Mouse (Mus musculus): ENCODE results near the gene Gm44596. TPM values are rescaled to one million over a fixed set of nuclear protein-coding genes. Genes with fewer than 3 reads are reported as not detected.

The Gm44596 gene
- polyA plus RNA-seq, 1 experiment from 2014 or later, result not detected

- ATAC-seq, result no peak
- no peak overlapping the region for H3K9ac ChIP-seq (ENCODE audit: low read depth, low read length)
- H3K27ac ChIP-seq (ENCODE audit: low read depth, low read length), result no peak overlapping the region
- 96% methylated on average over 2 of the region's 2 CpGs for WGBS
- peaks cover 2% of the 10 kb centered on the region; the same call in 1 of the 2 replicates for H3K4me1 ChIP-seq (ENCODE audit: control insufficient read depth, insufficient read depth, low read depth, low read length)
- no peaks in the 10 kb centered on the region for H3K9me3 ChIP-seq (ENCODE audit: control insufficient read depth, low read length)
- no peak overlapping the region for H3K4me3 ChIP-seq (ENCODE audit: low read length)
- H3K36me3 ChIP-seq (ENCODE audit: control insufficient read depth, insufficient read depth, low read length), result no peaks in the 10 kb centered on the region
- H3K27me3 ChIP-seq (replicated peaks; ENCODE audit: control insufficient read depth, insufficient read depth, low read length), result no peaks in the 10 kb centered on the region
- H3K4me2 ChIP-seq (ENCODE audit: low read length), result no peak overlapping the region
Observed at GRCm38 (mm10) chr6:128421036-128421435, 45.7 kb downstream of the Gm44596 start.

- Histone ChIP-seq H3K9ac (ENCODE audit: low read depth, low read length) (no peak overlapping the region), H3K27ac (ENCODE audit: low read depth, low read length) (no peak overlapping the region), H3K9me3 (ENCODE audit: control insufficient read depth, low read length) (no peaks in the 10 kb centered on the region), H3K36me3 (ENCODE audit: control insufficient read depth, insufficient read depth, low read length) (no peaks in the 10 kb centered on the region), H3K4me1 (ENCODE audit: control insufficient read depth, insufficient read depth, low read depth, low read length) (peaks cover 2% of the 10 kb centered on the region; the same call in 1 of the 2 replicates), H3K4me3 (ENCODE audit: low read length) (no peak overlapping the region), H3K27me3 (replicated peaks; ENCODE audit: control insufficient read depth, insufficient read depth, low read length) (no peaks in the 10 kb centered on the region), H3K4me2 (ENCODE audit: low read length) (no peak overlapping the region)
- ATAC-seq, result no peak
- WGBS, result 87% methylated on average over 3 of the region's 3 CpGs
Observed at GRCm38 (mm10) chr6:128421480-128421879, 46.2 kb downstream of the Gm44596 start.

- Histone ChIP-seq H3K9ac (ENCODE audit: low read depth, low read length) (peak overlapping the region; percentile 85), H3K9me3 (ENCODE audit: control insufficient read depth, low read length) (no peaks in the 10 kb centered on the region), H3K27ac (ENCODE audit: low read depth, low read length) (peak overlapping the region; percentile 99), H3K27me3 (replicated peaks; ENCODE audit: control insufficient read depth, insufficient read depth, low read length) (no peaks in the 10 kb centered on the region), H3K4me1 (ENCODE audit: control insufficient read depth, insufficient read depth, low read depth, low read length) (peaks cover 2% of the 10 kb centered on the region; the same call in 1 of the 2 replicates), H3K4me3 (ENCODE audit: low read length) (peak overlapping the region; percentile 61), H3K36me3 (ENCODE audit: control insufficient read depth, insufficient read depth, low read length) (peaks cover 6% of the 10 kb centered on the region; the same call in 1 of the 2 replicates), H3K4me2 (ENCODE audit: low read length) (peak overlapping the region; percentile 57)
- 47% methylated on average over 15 of the region's 16 CpGs for WGBS
- ATAC-seq, result peak; percentile 49
Observed at GRCm38 (mm10) chr6:128423496-128424268, 48.4 kb downstream of the Gm44596 start.

- Histone ChIP-seq H3K4me2 (ENCODE audit: low read length) (peak within 1 kb of the TSS; percentile 73), H3K4me3 (ENCODE audit: low read length) (peak within 1 kb of the TSS; percentile 61), H3K36me3 (ENCODE audit: control insufficient read depth, insufficient read depth, low read length) (peaks cover 7% of the 10 kb centered on the region; the same call in 1 of the 2 replicates), H3K27ac (ENCODE audit: low read depth, low read length) (peak within 1 kb of the TSS; percentile 99), H3K9me3 (ENCODE audit: control insufficient read depth, low read length) (no peaks in the 10 kb centered on the region), H3K9ac (ENCODE audit: low read depth, low read length) (peak within 1 kb of the TSS; percentile 85), H3K4me1 (ENCODE audit: control insufficient read depth, insufficient read depth, low read depth, low read length) (peaks cover 2% of the 10 kb centered on the region; the same call in 1 of the 2 replicates), H3K27me3 (replicated peaks; ENCODE audit: control insufficient read depth, insufficient read depth, low read length) (no peaks in the 10 kb centered on the region)
- ATAC-seq, result peak; percentile 96
- WGBS, result under 1% methylated on average over 42 of the region's 42 CpGs
Observed at GRCm38 (mm10) chr6:128424269-128425019, 49.1 kb downstream of the Gm44596 start, which contains the start of gene Itfg2. Gene Itfg2 (minus strand): TSS chr6:128424931.

GRCm38 (mm10) chr6:128425046-128425445 lies 49.7 kb downstream of the Gm44596 start:
- peak overlapping the region; percentile 73 for H3K4me2 ChIP-seq (ENCODE audit: low read length)
- 17% methylated on average over 9 of the region's 9 CpGs for WGBS
- ATAC-seq, result 0 out of 2 replicates have a peak, but pooled peaks have one; percentile 1

GRCm38 (mm10) chr6:128427571-128427970 lies 52.3 kb downstream of the Gm44596 start:
- H3K9me3 ChIP-seq (ENCODE audit: control insufficient read depth, low read length), result no peaks in the 10 kb centered on the region
- no peak overlapping the region for H3K9ac ChIP-seq (ENCODE audit: low read depth, low read length)
- peaks cover 31% of the 10 kb centered on the region for H3K36me3 ChIP-seq (ENCODE audit: control insufficient read depth, insufficient read depth, low read length)
- H3K4me2 ChIP-seq (ENCODE audit: low read length), result no peak overlapping the region
- peaks cover 5% of the 10 kb centered on the region for H3K4me1 ChIP-seq (ENCODE audit: control insufficient read depth, insufficient read depth, low read depth, low read length)
- no peaks in the 10 kb centered on the region for H3K27me3 ChIP-seq (replicated peaks; ENCODE audit: control insufficient read depth, insufficient read depth, low read length)
- no peak overlapping the region for H3K4me3 ChIP-seq (ENCODE audit: low read length)
- WGBS, result 92% methylated on average over 5 of the region's 5 CpGs
- no peak for ATAC-seq
- H3K27ac ChIP-seq (ENCODE audit: low read depth, low read length), result no peak overlapping the region

More at GRCm38 (mm10) chr6:128425046-128425445, 49.7 kb downstream of the Gm44596 start:
- Histone ChIP-seq H3K9me3 (ENCODE audit: control insufficient read depth, low read length) (no peaks in the 10 kb centered on the region), H3K9ac (ENCODE audit: low read depth, low read length) (peak overlapping the region; percentile 85), H3K4me1 (ENCODE audit: control insufficient read depth, insufficient read depth, low read depth, low read length) (peaks cover 2% of the 10 kb centered on the region; the same call in 1 of the 2 replicates), H3K36me3 (ENCODE audit: control insufficient read depth, insufficient read depth, low read length) (peaks cover 11% of the 10 kb centered on the region), H3K27me3 (replicated peaks; ENCODE audit: control insufficient read depth, insufficient read depth, low read length) (no peaks in the 10 kb centered on the region), H3K27ac (ENCODE audit: low read depth, low read length) (peak overlapping the region; percentile 99), H3K4me3 (ENCODE audit: low read length) (peak overlapping the region; percentile 61)

GRCm38 (mm10) chr6:128429300-128429699 lies 54.0 kb downstream of the Gm44596 start:
- 93% methylated on average over 2 of the region's 2 CpGs for WGBS

GRCm38 (mm10) chr6:128429826-128430225 lies 54.5 kb downstream of the Gm44596 start:
- H3K36me3 ChIP-seq (ENCODE audit: control insufficient read depth, insufficient read depth, low read length), result peaks cover 54% of the 10 kb centered on the region
- no peak overlapping the region for H3K4me3 ChIP-seq (ENCODE audit: low read length)
- H3K4me2 ChIP-seq (ENCODE audit: low read length), result no peak overlapping the region
- H3K9ac ChIP-seq (ENCODE audit: low read depth, low read length), result no peak overlapping the region
- WGBS, result 91% methylated on average over 6 of the region's 6 CpGs
- no peak overlapping the region for H3K27ac ChIP-seq (ENCODE audit: low read depth, low read length)
- H3K9me3 ChIP-seq (ENCODE audit: control insufficient read depth, low read length), result no peaks in the 10 kb centered on the region
- H3K27me3 ChIP-seq (replicated peaks; ENCODE audit: control insufficient read depth, insufficient read depth, low read length), result no peaks in the 10 kb centered on the region
- H3K4me1 ChIP-seq (ENCODE audit: control insufficient read depth, insufficient read depth, low read depth, low read length), result peaks cover 5% of the 10 kb centered on the region
- ATAC-seq, result no peak

More at GRCm38 (mm10) chr6:128429300-128429699, 54.0 kb downstream of the Gm44596 start:
- Histone ChIP-seq H3K4me2 (ENCODE audit: low read length) (no peak overlapping the region), H3K27ac (ENCODE audit: low read depth, low read length) (no peak overlapping the region), H3K4me3 (ENCODE audit: low read length) (no peak overlapping the region), H3K36me3 (ENCODE audit: control insufficient read depth, insufficient read depth, low read length) (peaks cover 48% of the 10 kb centered on the region), H3K4me1 (ENCODE audit: control insufficient read depth, insufficient read depth, low read depth, low read length) (peaks cover 5% of the 10 kb centered on the region), H3K9me3 (ENCODE audit: control insufficient read depth, low read length) (no peaks in the 10 kb centered on the region), H3K9ac (ENCODE audit: low read depth, low read length) (no peak overlapping the region), H3K27me3 (replicated peaks; ENCODE audit: control insufficient read depth, insufficient read depth, low read length) (no peaks in the 10 kb centered on the region)
- ATAC-seq, result no peak

All from hindbrain, embryonic 16.5 days (tissue).